Mouse (Mus musculus) heart, postnatal 0 days (tissue): ENCODE measurements at regions not wholly inside any gene's neighbourhood (a gene's known extent, or its start where the extent isn't known, plus 50 kb on each side); places are given as distances from the start of the nearest gene placed in this dataset.

ENCODE experiments used
- ATAC-seq: fragments of 200-750 bp; cut with Nextera tagmentation; 2 replicates; pipeline ENCODE4 v1.8.0; 2017; ENCODE audit warnings: low read depth, moderate number of reproducible peaks, moderate library complexity; ENCODE audit not compliant: insufficient read depth
- DNase-seq: peaks from one replicate; pipeline ENCODE4 v3.0.0-alpha.2; 2016; ENCODE audit warnings: low spot score
- H3K27ac ChIP-seq: fragments of 300-500 bp; sonication (generic); 2 replicates; pipeline ENCODE4 v1.5.1; 2014; ENCODE audit warnings: low read depth, mild to moderate bottlenecking
- H3K27me3 ChIP-seq: fragments of 300-500 bp; sonication (generic); 2 replicates; pipeline ENCODE4 v1.6.1; 2014; ENCODE audit warnings: low read length, mixed read lengths; ENCODE audit not compliant: control insufficient read depth, insufficient read depth
- H3K36me3 ChIP-seq: fragments of 300-500 bp; sonication (generic); replicated peaks from 2 replicates; pipeline ENCODE4 v1.6.1; 2014; ENCODE audit warnings: low read length, mixed read lengths; ENCODE audit not compliant: control insufficient read depth, insufficient read depth
- H3K4me1 ChIP-seq: fragments of 300-500 bp; sonication (generic); 2 replicates; pipeline ENCODE4 v1.6.1; 2014; ENCODE audit warnings: antibody characterized with exemption; ENCODE audit not compliant: control insufficient read depth, insufficient read depth
- H3K4me2 ChIP-seq: fragments of 300-500 bp; sonication (generic); 2 replicates; pipeline ENCODE4 v1.6.1; 2014; ENCODE audit warnings: low read depth, mild to moderate bottlenecking, low read length, moderate library complexity
- H3K4me3 ChIP-seq: fragments of 300-500 bp; sonication (generic); 2 replicates; pipeline ENCODE4 v1.5.1; 2014; ENCODE audit warnings: low read depth, low read length
- H3K9ac ChIP-seq: fragments of 300-500 bp; sonication (generic); replicated peaks from 2 replicates; pipeline ENCODE4 v1.6.1; 2014; ENCODE audit warnings: low read depth, low read length, mixed read lengths
- H3K9me3 ChIP-seq: fragments of 300-500 bp; sonication (generic); replicated peaks from 2 replicates; pipeline ENCODE4 v1.6.1; 2016; ENCODE audit warnings: low read length; ENCODE audit not compliant: control insufficient read depth
- CTCF ChIP-seq: IDR thresholded peaks from 2 replicates; pipeline ENCODE4 v1.5.1; 2016; ENCODE audit warnings: antibody characterized with exemption, control low read depth, low read depth
- EP300 ChIP-seq: IDR thresholded peaks from 2 replicates; pipeline ENCODE4 v1.6.1; 2016; ENCODE audit warnings: antibody characterized with exemption, low read depth
- WGBS: fragments of 180-500 bp; shearing (Covaris S2); extraction: QIAGEN DNeasy Blood & Tissue Kit; methylation state at CpG from one replicate; pipeline ENCODE4 v1.1.7; 2014; 5-methylcytosine and 5-hydroxymethylcytosine counted together

DNA sequence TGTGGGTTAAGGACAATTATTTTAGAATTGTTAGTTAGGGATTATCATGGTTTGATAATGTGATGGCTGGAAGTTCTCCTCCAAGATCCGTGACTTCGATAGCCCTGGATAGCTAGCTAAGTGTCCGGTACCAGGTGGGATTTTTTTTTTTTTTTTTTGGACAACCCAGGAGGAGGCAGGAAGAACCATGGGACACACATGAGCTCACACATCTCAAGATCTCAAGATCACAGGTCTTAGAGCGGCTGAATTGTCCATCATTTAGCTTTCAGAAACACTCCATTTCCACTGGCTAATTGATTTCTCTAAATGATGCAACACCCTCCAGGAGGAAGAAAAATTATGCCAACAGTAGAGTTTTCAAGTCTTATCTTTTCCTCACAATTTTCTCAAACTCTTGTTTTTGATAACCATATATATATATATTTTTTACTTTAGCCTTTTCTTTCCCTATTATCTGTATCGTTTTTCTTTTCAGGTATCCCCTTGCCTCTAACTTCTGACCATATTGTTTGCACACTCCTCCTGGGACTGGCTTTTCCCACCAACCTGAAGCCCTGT is 54.5 kb upstream of the Ctnnb1 start:
- DNase-seq (no peak), ATAC-seq (no peak)
- Histone ChIP-seq H3K4me2 (no peak overlapping the region), H3K4me1 (peaks cover 8% of the 10 kb centered on the region; the same call in 1 of the 2 replicates), H3K27ac (no peak overlapping the region), H3K36me3 (no peaks in the 10 kb centered on the region), H3K4me3 (no peak overlapping the region), H3K27me3 (no peaks in the 10 kb centered on the region), H3K9me3 (no peaks in the 10 kb centered on the region), H3K9ac (no peak overlapping the region)
- WGBS: 85% methylated on average over 5 of the region's 5 CpGs
- TF ChIP-seq CTCF: no peak
- TF ChIP-seq EP300: no peak

GRCm38 (mm10) chr9:120877101-120877500 is 51.9 kb upstream of the Ctnnb1 start:
- Histone ChIP-seq H3K4me2 (no peak overlapping the region), H3K36me3 (no peaks in the 10 kb centered on the region), H3K4me3 (no peak overlapping the region), H3K27ac (no peak overlapping the region), H3K9me3 (no peaks in the 10 kb centered on the region), H3K27me3 (no peaks in the 10 kb centered on the region), H3K4me1 (peaks cover 9% of the 10 kb centered on the region; the same call in 1 of the 2 replicates), H3K9ac (no peak overlapping the region)
- 84% methylated on average over 2 of the region's 2 CpGs for WGBS
- ATAC-seq (no peak), DNase-seq (no peak)
- TF ChIP-seq EP300 (no peak), CTCF (no peak)
